Mouse (Mus musculus) stomach, embryonic 15.5 days (tissue): ENCODE measurements around the gene Glipr1l2. TPM values are rescaled to one million over a fixed set of nuclear protein-coding genes. Genes with fewer than 3 reads are reported as not detected.
"Not testable (repeated sequence)": the region's sequence is repeated elsewhere in the genome, so short reads cannot be mapped to it uniquely, and the experiment has no call there.

Experiments used
- ATAC-seq: fragments of 200-750 bp; cut with Nextera tagmentation; 2 replicates; pipeline ENCODE4 v1.8.0; 2017; ENCODE audit warnings: low read depth, moderate number of reproducible peaks, moderate TSS enrichment; ENCODE audit not compliant: insufficient read depth, low FRiP score
- H3K27ac ChIP-seq: fragments of 300-500 bp; sonication (generic); 2 replicates; pipeline ENCODE4 v1.5.1; 2015; ENCODE audit warnings: mild to moderate bottlenecking, inconsistent platforms
- H3K27me3 ChIP-seq: fragments of 300-500 bp; sonication (generic); replicated peaks from 2 replicates; pipeline ENCODE4 v1.6.1; 2015; ENCODE audit warnings: inconsistent platforms
- H3K36me3 ChIP-seq: fragments of 300-500 bp; sonication (generic); 2 replicates; pipeline ENCODE4 v1.6.1; 2015; ENCODE audit warnings: inconsistent platforms
- H3K4me1 ChIP-seq: fragments of 300-500 bp; sonication (generic); 2 replicates; pipeline ENCODE4 v1.6.1; 2015; ENCODE audit warnings: inconsistent platforms
- H3K4me2 ChIP-seq: fragments of 300-500 bp; sonication (generic); 2 replicates; pipeline ENCODE4 v1.6.1; 2015; ENCODE audit warnings: mild to moderate bottlenecking, inconsistent platforms
- H3K4me3 ChIP-seq: fragments of 300-500 bp; sonication (generic); replicated peaks from 2 replicates; pipeline ENCODE4 v1.5.1; 2015; ENCODE audit warnings: inconsistent platforms
- H3K9ac ChIP-seq: fragments of 300-500 bp; sonication (generic); 2 replicates; pipeline ENCODE4 v1.6.1; 2015; ENCODE audit warnings: inconsistent platforms
- H3K9me3 ChIP-seq: fragments of 300-500 bp; sonication (generic); 2 replicates; pipeline ENCODE4 v1.6.1; 2016; ENCODE audit warnings: inconsistent platforms
- WGBS: fragments of 180-500 bp; shearing (Covaris S2); methylation state at CpG from one replicate; pipeline ENCODE4 v1.1.7; 2015; 5-methylcytosine and 5-hydroxymethylcytosine counted together
- polyA plus RNA-seq: library from polyadenylated mRNA; unstranded; fragments of >200 nt; fragmentation: Nextera tagmentation; extraction: Ambion mirVana; gene quantifications from 2 replicates; pipeline ENCODE4 v1.2.1, GENCODE M21; 2015

The Glipr1l2 gene
- not detected in 2 replicates for polyA plus RNA-seq

- Histone ChIP-seq H3K36me3 (no peaks in the 10 kb centered on the region), H3K4me2 (no peak within 1 kb of the TSS), H3K27me3 (no peaks in the 10 kb centered on the region), H3K4me1 (no peaks in the 10 kb centered on the region), H3K9me3 (no peaks in the 10 kb centered on the region), H3K27ac (no peak within 1 kb of the TSS), H3K4me3 (no peak within 1 kb of the TSS), H3K9ac (no peak within 1 kb of the TSS)
- WGBS: 92% methylated on average over 14 of the region's 14 CpGs
- ATAC-seq: no peak
Observed at GRCm38 (mm10) chr10:112083157-112083556, at the start of gene Glipr1l2. Glipr1l2 (plus strand) TSS chr10:112083354.

- not testable (repeated sequence) for H3K9ac ChIP-seq, H3K4me2 ChIP-seq, H3K36me3 ChIP-seq, H3K27ac ChIP-seq, H3K4me3 ChIP-seq, ATAC-seq, H3K4me1 ChIP-seq, H3K27me3 ChIP-seq, H3K9me3 ChIP-seq
- WGBS: 73% methylated on average over 9 of the region's 9 CpGs
Observed at GRCm38 (mm10) chr10:112043523-112043922, 39.6 kb upstream of the Glipr1l2 start.

GRCm38 (mm10) chr10:112044283-112044682 is 38.9 kb upstream of the Glipr1l2 start:
- 48% methylated on average over 14 of the region's 14 CpGs for WGBS
- not testable (repeated sequence) for ATAC-seq, H3K36me3 ChIP-seq, H3K27me3 ChIP-seq, H3K4me2 ChIP-seq, H3K4me3 ChIP-seq, H3K9ac ChIP-seq, H3K9me3 ChIP-seq, H3K27ac ChIP-seq, H3K4me1 ChIP-seq

GRCm38 (mm10) chr10:112051220-112051619 is 31.9 kb upstream of the Glipr1l2 start:
- ATAC-seq: no peak
- no peak overlapping the region for H3K9ac ChIP-seq
- no peak overlapping the region for H3K27ac ChIP-seq
- H3K9me3 ChIP-seq: no peaks in the 10 kb centered on the region
- no peaks in the 10 kb centered on the region for H3K27me3 ChIP-seq
- H3K36me3 ChIP-seq: no peaks in the 10 kb centered on the region
- H3K4me3 ChIP-seq: no peak overlapping the region
- no peaks in the 10 kb centered on the region for H3K4me1 ChIP-seq
- H3K4me2 ChIP-seq: no peak overlapping the region

GRCm38 (mm10) chr10:112051956-112052355 is 31.2 kb upstream of the Glipr1l2 start:
- H3K27me3 ChIP-seq, H3K27ac ChIP-seq, H3K9me3 ChIP-seq, H3K36me3 ChIP-seq, H3K4me1 ChIP-seq, H3K4me3 ChIP-seq, ATAC-seq, H3K9ac ChIP-seq, H3K4me2 ChIP-seq: not testable (repeated sequence)
- WGBS: 59% methylated on average over 2 of the region's 2 CpGs

GRCm38 (mm10) chr10:112059702-112060582 is 23.2 kb upstream of the Glipr1l2 start, which contains the start of gene Glipr1l1:
Glipr1l1 (plus strand) TSS chr10:112060189.
- H3K27ac ChIP-seq: no peak within 1 kb of the TSS
- no peak within 1 kb of the TSS for H3K4me3 ChIP-seq
- no peak within 1 kb of the TSS for H3K4me2 ChIP-seq
- no peaks in the 10 kb centered on the region for H3K9me3 ChIP-seq
- H3K36me3 ChIP-seq: no peaks in the 10 kb centered on the region
- ATAC-seq: 0 out of 2 replicates have a peak, but pooled peaks have one; percentile 60
- no peak within 1 kb of the TSS for H3K9ac ChIP-seq
- H3K27me3 ChIP-seq: no peaks in the 10 kb centered on the region
- 56% methylated on average over 14 of the region's 14 CpGs for WGBS
- no peaks in the 10 kb centered on the region for H3K4me1 ChIP-seq

GRCm38 (mm10) chr10:112060583-112060934 is 22.6 kb upstream of the Glipr1l2 start:
- H3K9me3 ChIP-seq, H3K27ac ChIP-seq, H3K4me3 ChIP-seq, H3K4me1 ChIP-seq, ATAC-seq, H3K4me2 ChIP-seq, H3K36me3 ChIP-seq, H3K27me3 ChIP-seq, H3K9ac ChIP-seq: not testable (repeated sequence)
- WGBS: 78% methylated on average over 6 of the region's 6 CpGs

- ATAC-seq: no peak
- Histone ChIP-seq H3K4me3 (no peak overlapping the region), H3K9me3 (no peaks in the 10 kb centered on the region), H3K36me3 (no peaks in the 10 kb centered on the region), H3K4me1 (no peaks in the 10 kb centered on the region), H3K4me2 (no peak overlapping the region), H3K27ac (no peak overlapping the region), H3K9ac (no peak overlapping the region), H3K27me3 (no peaks in the 10 kb centered on the region)
- WGBS: 42% methylated on average over 2 of the region's 2 CpGs
Observed at GRCm38 (mm10) chr10:112080044-112080443, 3.1 kb upstream of the Glipr1l2 start.

GRCm38 (mm10) chr10:112105785-112106184 is 22.6 kb downstream of the Glipr1l2 start:
- H3K4me1 ChIP-seq, H3K9me3 ChIP-seq, H3K4me3 ChIP-seq, H3K9ac ChIP-seq, ATAC-seq, H3K27me3 ChIP-seq, H3K27ac ChIP-seq, H3K4me2 ChIP-seq, H3K36me3 ChIP-seq: not testable (repeated sequence)
- WGBS: 7% methylated on average over 5 of the region's 5 CpGs

GRCm38 (mm10) chr10:112110401-112110800 is 27.2 kb downstream of the Glipr1l2 start:
- Histone ChIP-seq H3K9ac (no peak overlapping the region), H3K36me3 (no peaks in the 10 kb centered on the region), H3K9me3 (no peaks in the 10 kb centered on the region), H3K27ac (no peak overlapping the region), H3K4me1 (no peaks in the 10 kb centered on the region), H3K27me3 (no peaks in the 10 kb centered on the region), H3K4me3 (no peak overlapping the region), H3K4me2 (no peak overlapping the region)
- no peak for ATAC-seq
- WGBS: 88% methylated on average over 7 of the region's 7 CpGs

- H3K27me3 ChIP-seq, H3K9ac ChIP-seq, H3K4me2 ChIP-seq, H3K27ac ChIP-seq, H3K36me3 ChIP-seq, H3K9me3 ChIP-seq, H3K4me1 ChIP-seq, H3K4me3 ChIP-seq, ATAC-seq: not testable (repeated sequence)
- WGBS: 51% methylated on average over 2 of the region's 2 CpGs
Observed at GRCm38 (mm10) chr10:112125090-112125489, 41.9 kb downstream of the Glipr1l2 start.

- H3K36me3 ChIP-seq, H3K4me1 ChIP-seq, ATAC-seq, H3K27ac ChIP-seq, H3K4me3 ChIP-seq, H3K27me3 ChIP-seq, H3K9ac ChIP-seq, H3K4me2 ChIP-seq, H3K9me3 ChIP-seq: not testable (repeated sequence)
- WGBS: 70% methylated on average over 6 of the region's 6 CpGs
Observed at GRCm38 (mm10) chr10:112127682-112128230, 44.6 kb downstream of the Glipr1l2 start.
